Mouse (Mus musculus): ENCODE data around the gene Zyg11b.

GRCm38 (mm10) chr4:108344631-108345083 lies 43.8 kb upstream of the Zyg11b start:
- TF ChIP-seq CHD1 (IDR thresholded peaks at IDR 0.05; ENCODE audit: low read depth, low read length): no peak
- TF ChIP-seq POLR2AphosphoS2 (IDR thresholded peaks at IDR 0.05; ENCODE audit: low read depth, low read length): no peak
- TF ChIP-seq CTCF (conservative IDR thresholded peaks at IDR 0.05 in 1 of 2, IDR thresholded peaks at IDR 0.05 in 1 of 2; ENCODE audit: low read depth in 2 of 2, low read length in 2 of 2): no peak
- no peak for TF ChIP-seq NRF1 (IDR thresholded peaks at IDR 0.05; ENCODE audit: low read depth, low read length)
- no peak for TF ChIP-seq SIN3A (IDR thresholded peaks at IDR 0.05; ENCODE audit: low read length)
- no peak for TF ChIP-seq POLR2A (IDR thresholded peaks at IDR 0.05; ENCODE audit: low read depth, low read length)
- no peak for TF ChIP-seq JUND (conservative IDR thresholded peaks at IDR 0.05; ENCODE audit: low read depth, low read length)
- no peak for TF ChIP-seq E2F4 (IDR thresholded peaks at IDR 0.05; ENCODE audit: insufficient replicate concordance, low read depth, low read length)
- TF ChIP-seq SMC3 (IDR thresholded peaks at IDR 0.05; ENCODE audit: low read depth, low read length): no peak
- TF ChIP-seq MXI1 (IDR thresholded peaks at IDR 0.05; ENCODE audit: low read depth, low read length): no peak
- no peak for TF ChIP-seq EP300 (IDR thresholded peaks at IDR 0.05; ENCODE audit: low read length)
- TF ChIP-seq ZNF384 (IDR thresholded peaks at IDR 0.05; ENCODE audit: low read depth, low read length): no peak
- TF ChIP-seq GABPA (IDR thresholded peaks at IDR 0.05; ENCODE audit: insufficient replicate concordance, low read depth, low read length): no peak
